Mouse (Mus musculus) MEL (cell line): Measurements from ENCODE around the gene Gm49486. TPM values are rescaled to one million over a fixed set of nuclear protein-coding genes. Genes with fewer than 3 reads are reported as not detected.
A peak's percentile ranks its signal among the peaks of the same experiment; 100 is the strongest.

Experiments
- DNase-seq: peaks from one replicate; pipeline ENCODE4 v3.0.0; 2011; ENCODE audit warnings: low read depth, low spot score
- H3K27ac ChIP-seq: 2 replicates; pipeline ENCODE4 v1.5.1; 2012; ENCODE audit warnings: low read depth, mild to moderate bottlenecking, control low read depth, low read length, moderate library complexity; ENCODE audit not compliant: control insufficient read depth
- H3K27me3 ChIP-seq, 2 experiments: fragments of 150-350 bp in 1 of 2; sonication (generic) in 1 of 2; 2 replicates each; pipeline ENCODE4 v1.6.1; 2012; ENCODE audit warnings: low read length in 2 of 2, mild to moderate bottlenecking in 2 of 2, improper control_type of control experiment in 1 of 2, moderate library complexity in 1 of 2; ENCODE audit not compliant: insufficient read depth in 2 of 2, control insufficient read depth in 1 of 2
- H3K36me3 ChIP-seq, 2 experiments: 2 replicates each; pipeline ENCODE4 v1.6.1; 2012 to 2014; ENCODE audit warnings: low read length in 2 of 2, improper control_type of control experiment in 1 of 2, inconsistent platforms in 1 of 2, mild to moderate bottlenecking in 1 of 2; ENCODE audit not compliant: insufficient read depth in 2 of 2, control insufficient read depth in 1 of 2
- H3K4me1 ChIP-seq, 2 experiments: fragments of 150-350 bp in 1 of 2; sonication (generic) in 1 of 2; 2 replicates each; pipeline ENCODE4 v1.6.1; 2012; ENCODE audit warnings: low read length in 2 of 2, improper control_type of control experiment in 1 of 2, mild to moderate bottlenecking in 1 of 2; ENCODE audit not compliant: insufficient read depth in 2 of 2, control insufficient read depth in 1 of 2
- H3K4me3 ChIP-seq, 2 experiments: fragments of 150-350 bp in 1 of 2; sonication (generic) in 1 of 2; 2 replicates each; pipeline ENCODE4 v1.5.1; 2012; ENCODE audit warnings: low read depth in 2 of 2, low read length in 2 of 2, mild to moderate bottlenecking in 2 of 2, moderate library complexity in 2 of 2, control low read depth in 1 of 2, improper control_type of control experiment in 1 of 2; ENCODE audit not compliant: control insufficient read depth in 1 of 2, insufficient read depth in 1 of 2
- H3K79me2 ChIP-seq: 2 replicates; pipeline ENCODE4 v1.6.1; 2012; ENCODE audit warnings: mild to moderate bottlenecking, low read length, moderate library complexity; ENCODE audit not compliant: control insufficient read depth, poor library complexity, insufficient read depth
- H3K9ac ChIP-seq: 2 replicates; pipeline ENCODE4 v1.6.1; 2012; ENCODE audit warnings: low read depth, mild to moderate bottlenecking, control low read depth, low read length, moderate library complexity; ENCODE audit not compliant: control insufficient read depth, poor library complexity, severe bottlenecking
- H3K9me3 ChIP-seq: fragments of 150-350 bp; sonication (generic); replicated peaks from 2 replicates; pipeline ENCODE4 v1.6.1; 2012; ENCODE audit warnings: mild to moderate bottlenecking, low read length, improper control_type of control experiment, moderate library complexity; ENCODE audit not compliant: insufficient read depth
- CHD1 ChIP-seq: IDR thresholded peaks from 2 replicates; pipeline ENCODE4 v1.6.1; 2012; ENCODE audit warnings: low read depth, mild to moderate bottlenecking, inconsistent platforms, low read length, improper control_type of control experiment
- CTCF ChIP-seq, 3 experiments: IDR thresholded peaks in 2 of 3; conservative IDR thresholded peaks in 1 of 3; 2 replicates each; pipeline ENCODE4 v1.5.1; 2011 to 2012; ENCODE audit warnings: low read length in 3 of 3, low read depth in 2 of 3, mild to moderate bottlenecking in 2 of 3, improper control_type of control experiment in 1 of 3, inconsistent platforms in 1 of 3, mixed read lengths in 1 of 3, moderate library complexity in 1 of 3; ENCODE audit not compliant: control insufficient read depth in 1 of 3, insufficient read depth in 1 of 3, poor library complexity in 1 of 3, severe bottlenecking in 1 of 3
- E2F4 ChIP-seq: IDR thresholded peaks from 2 replicates; pipeline ENCODE4 v1.6.1; 2011; ENCODE audit warnings: low read depth, low read length, improper control_type of control experiment, borderline replicate concordance
- ELF1 ChIP-seq: IDR thresholded peaks from 2 replicates; pipeline ENCODE4 v1.6.1; 2014; ENCODE audit warnings: low read depth, mild to moderate bottlenecking, inconsistent platforms, low read length, improper control_type of control experiment, moderate library complexity
- EP300 ChIP-seq, 2 experiments: IDR thresholded peaks; 2 replicates each; pipeline ENCODE4 v1.6.1; 2011; ENCODE audit warnings: improper control_type of control experiment in 2 of 2, low read length in 2 of 2, low read depth in 1 of 2, mild to moderate bottlenecking in 1 of 2
- ETS1 ChIP-seq: IDR thresholded peaks from 2 replicates; pipeline ENCODE4 v1.6.1; 2012; ENCODE audit warnings: low read depth, mild to moderate bottlenecking, inconsistent platforms, low read length, improper control_type of control experiment, moderate library complexity
- GABPA ChIP-seq: IDR thresholded peaks from 2 replicates; pipeline ENCODE4 v1.6.1; 2012; ENCODE audit warnings: low read depth, mild to moderate bottlenecking, inconsistent platforms, low read length, improper control_type of control experiment, moderate library complexity
- KAT2A ChIP-seq: conservative IDR thresholded peaks from 2 replicates; pipeline ENCODE4 v1.6.1; 2012; ENCODE audit warnings: low read depth, low read length, improper control_type of control experiment, inconsistent platforms
- MAZ ChIP-seq: IDR thresholded peaks from 2 replicates; pipeline ENCODE4 v1.6.1; 2012; ENCODE audit warnings: low read depth, mild to moderate bottlenecking, inconsistent platforms, low read length, improper control_type of control experiment
- MEF2A ChIP-seq: IDR thresholded peaks from 2 replicates; pipeline ENCODE4 v1.6.1; 2014; ENCODE audit warnings: low read depth, mild to moderate bottlenecking, inconsistent platforms, low read length, improper control_type of control experiment; ENCODE audit not compliant: poor library complexity, insufficient replicate concordance, severe bottlenecking; ENCODE audit errors: extremely low read depth
- MYB ChIP-seq: IDR thresholded peaks from 2 replicates; pipeline ENCODE4 v1.6.1; 2011; ENCODE audit warnings: mild to moderate bottlenecking, low read depth, low read length, improper control_type of control experiment
- MYC ChIP-seq: IDR thresholded peaks from 2 replicates; pipeline ENCODE4 v1.6.1; 2011; ENCODE audit warnings: low read depth, mild to moderate bottlenecking, low read length, improper control_type of control experiment, moderate library complexity
- NRF1 ChIP-seq: IDR thresholded peaks from 2 replicates; pipeline ENCODE4 v1.6.1; 2014; ENCODE audit warnings: low read depth, mild to moderate bottlenecking, inconsistent platforms, low read length, improper control_type of control experiment, moderate library complexity; ENCODE audit not compliant: poor library complexity, insufficient read depth, severe bottlenecking
- POLR2A ChIP-seq, 2 experiments: IDR thresholded peaks; 2 replicates each; pipeline ENCODE4 v1.6.1; 2011 to 2012; ENCODE audit warnings: low read length in 2 of 2, mild to moderate bottlenecking in 2 of 2, control low read depth in 1 of 2, improper control_type of control experiment in 1 of 2, low read depth in 1 of 2, moderate library complexity in 1 of 2; ENCODE audit not compliant: control insufficient read depth in 1 of 2, insufficient read depth in 1 of 2, poor library complexity in 1 of 2
- POLR2AphosphoS2 ChIP-seq: IDR thresholded peaks from 2 replicates; pipeline ENCODE4 v1.6.1; 2011; ENCODE audit warnings: low read length, improper control_type of control experiment
- RAD21 ChIP-seq: IDR thresholded peaks from 2 replicates; pipeline ENCODE4 v1.6.1; 2011; ENCODE audit warnings: mild to moderate bottlenecking, low read depth, low read length, improper control_type of control experiment
- SMC3 ChIP-seq: IDR thresholded peaks from 2 replicates; pipeline ENCODE4 v1.6.1; 2011; ENCODE audit warnings: low read depth, low read length, improper control_type of control experiment
- TBP ChIP-seq: IDR thresholded peaks from 2 replicates; pipeline ENCODE4 v1.8.0; 2011; ENCODE audit warnings: low read depth, low read length, improper control_type of control experiment
- USF2 ChIP-seq, 2 experiments: IDR thresholded peaks; 2 replicates each; pipeline ENCODE4 v1.6.1; 2011 to 2012; ENCODE audit warnings: improper control_type of control experiment in 2 of 2, low read length in 2 of 2, borderline replicate concordance in 1 of 2, inconsistent platforms in 1 of 2, low read depth in 1 of 2, mild to moderate bottlenecking in 1 of 2; ENCODE audit not compliant: insufficient read depth in 1 of 2
- ZC3H11A ChIP-seq: IDR thresholded peaks from 2 replicates; pipeline ENCODE4 v1.6.1; 2012; ENCODE audit warnings: low read depth, mild to moderate bottlenecking, inconsistent platforms, low read length, improper control_type of control experiment
- ZKSCAN1 ChIP-seq: IDR thresholded peaks from 2 replicates; pipeline ENCODE4 v1.6.1; 2012; ENCODE audit warnings: low read depth, mild to moderate bottlenecking, inconsistent platforms, low read length, improper control_type of control experiment, moderate library complexity
- ZMIZ1 ChIP-seq: IDR thresholded peaks from 2 replicates; pipeline ENCODE4 v1.6.1; 2012; ENCODE audit warnings: low read depth, mild to moderate bottlenecking, inconsistent platforms, low read length, improper control_type of control experiment, moderate library complexity
- polyA plus RNA-seq, 2 experiments: library from polyadenylated mRNA; stranded (reverse) in 1 of 2; unstranded in 1 of 2; fragments of >175 nt in 1 of 2; fragments of >200 nt in 1 of 2; gene quantifications; 2 replicates each; pipeline versions ENCODE4 v1.2.1 to v1.2.4; 2012; ENCODE audit warnings: low replicate concordance in 2 of 2, low read depth in 1 of 2; ENCODE audit not compliant: insufficient read length in 2 of 2, insufficient read depth in 1 of 2, missing spikeins in 1 of 2
- total RNA-seq: library from RNA; depleted of rRNA; stranded (reverse); fragments of 300-350 nt; gene quantifications from 2 replicates; pipeline ENCODE4 v1.2.3, GENCODE M21; 2012

The Gm49486 gene
- total and polyA plus RNA-seq, 3 experiments = 0.12 to 0.46 TPM; not detected in 1

DNA sequence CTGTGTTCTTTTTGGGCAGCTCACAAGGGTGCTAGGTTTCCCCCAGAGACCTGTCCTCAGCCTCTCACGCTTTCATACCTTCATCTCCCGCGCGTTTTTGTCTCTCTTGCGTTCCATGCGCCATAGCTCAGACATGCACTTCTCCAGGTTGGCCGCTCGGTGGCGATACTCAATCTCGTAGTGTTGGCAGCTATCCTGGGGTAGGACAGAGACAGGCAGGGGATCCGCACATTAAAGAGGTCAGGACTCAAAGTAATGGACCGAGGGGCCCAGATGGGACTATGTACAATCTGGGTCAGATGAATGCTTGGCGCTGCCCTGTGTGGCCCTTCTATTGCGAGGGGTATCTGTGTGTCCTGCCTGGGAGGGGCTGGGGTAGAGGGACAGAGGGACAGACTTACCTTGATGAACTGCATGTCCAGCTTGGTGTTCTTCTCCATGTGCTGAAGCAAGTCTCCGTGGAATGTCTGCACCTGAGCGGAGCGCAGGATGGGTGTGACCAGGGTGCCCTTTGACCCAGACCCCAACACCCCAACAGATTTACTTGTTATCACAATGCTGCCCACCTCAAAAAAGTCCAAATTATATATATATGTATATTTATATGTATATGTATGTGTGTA, 42.0 kb downstream of the Gm49486 start:
- no peaks in the 10 kb centered on the region for H3K4me1 ChIP-seq
- peak; percentile 88 for DNase-seq
- no peaks in the 10 kb centered on the region for H3K36me3 ChIP-seq
- H3K79me2 ChIP-seq = no peaks in the 10 kb centered on the region; the same call in 1 of the 2 replicates
- H3K27ac ChIP-seq = no peak overlapping the region
- TF ChIP-seq RAD21 = peak; percentile 47
- TF ChIP-seq MYC = 0 out of 2 replicates have a peak, but pooled peaks have one; percentile 26
- TF ChIP-seq MEF2A = no peak
- TF ChIP-seq CHD1 = no peak
- TF ChIP-seq KAT2A = no peak
- TF ChIP-seq CTCF (IDR thresholded peaks at IDR 0.05 in 2 of 3, conservative IDR thresholded peaks at IDR 0.05 in 1 of 3; ENCODE audit: control insufficient read depth in 1 of 3, insufficient read depth in 1 of 3, low read depth in 2 of 3, low read length in 3 of 3, poor library complexity in 1 of 3, severe bottlenecking in 1 of 3) = peak; percentile 71 to 85 (median 82)
- peak; percentile 28; the same call in 1 of the 2 replicates for TF ChIP-seq ZC3H11A
- TF ChIP-seq SMC3 = peak; percentile 65
- H3K4me3 ChIP-seq = peak overlapping the region; percentile 57 to 81
- H3K27me3 ChIP-seq = no peaks in the 10 kb centered on the region
- no peaks in the 10 kb centered on the region for H3K9me3 ChIP-seq
- peak overlapping the region; percentile 69 for H3K9ac ChIP-seq

DNA sequence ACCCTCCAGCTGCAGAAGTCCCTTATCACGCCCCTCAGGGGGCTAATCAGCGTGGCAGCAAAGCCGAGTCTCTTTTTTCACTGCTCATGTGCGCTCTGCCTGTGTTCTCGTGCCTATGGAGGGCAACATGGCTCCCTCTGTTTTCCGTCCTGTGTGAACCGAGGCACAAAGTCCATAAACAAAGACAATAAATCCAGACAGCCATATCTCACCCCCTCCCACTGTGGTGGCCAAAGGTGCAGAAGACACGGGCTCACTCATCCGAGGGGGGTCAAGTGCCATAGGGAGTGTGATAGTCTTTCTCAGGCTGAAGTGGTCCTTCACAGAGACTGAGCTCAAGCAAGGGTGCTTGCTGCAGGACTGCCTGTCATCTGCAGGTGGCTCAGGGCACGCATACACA, 43.8 kb downstream of the Gm49486 start:
- Histone ChIP-seq H3K9me3 (no peaks in the 10 kb centered on the region), H3K79me2 (no peaks in the 10 kb centered on the region; the same call in 1 of the 2 replicates), H3K36me3 (no peaks in the 10 kb centered on the region), H3K27me3 (no peaks in the 10 kb centered on the region), H3K9ac (no peak overlapping the region), H3K27ac (no peak overlapping the region), H3K4me1 (no peaks in the 10 kb centered on the region), H3K4me3 (no peak overlapping the region)
- no peak for TF ChIP-seq POLR2A (IDR thresholded peaks at IDR 0.05; ENCODE audit: control insufficient read depth in 1 of 2, insufficient read depth in 1 of 2, low read depth in 1 of 2, low read length in 2 of 2, poor library complexity in 1 of 2)
- TF ChIP-seq MAZ = no peak
- no peak for TF ChIP-seq ZKSCAN1
- TF ChIP-seq EP300 (IDR thresholded peaks at IDR 0.05; ENCODE audit: low read depth in 1 of 2, low read length in 2 of 2) = no peak
- TF ChIP-seq POLR2AphosphoS2 = no peak
- TF ChIP-seq E2F4 = no peak
- no peak for TF ChIP-seq MYC
- TF ChIP-seq ELF1 = no peak
- no peak for TF ChIP-seq CTCF (IDR thresholded peaks at IDR 0.05 in 2 of 3, conservative IDR thresholded peaks at IDR 0.05 in 1 of 3; ENCODE audit: control insufficient read depth in 1 of 3, insufficient read depth in 1 of 3, low read depth in 2 of 3, low read length in 3 of 3, poor library complexity in 1 of 3, severe bottlenecking in 1 of 3)
- no peak for TF ChIP-seq NRF1
- no peak for TF ChIP-seq MEF2A
- no peak for TF ChIP-seq ZMIZ1
- TF ChIP-seq TBP = no peak
- no peak for TF ChIP-seq CHD1
- no peak for TF ChIP-seq ETS1
- no peak for TF ChIP-seq GABPA
- TF ChIP-seq USF2 (IDR thresholded peaks at IDR 0.05; ENCODE audit: borderline replicate concordance in 1 of 2, insufficient read depth in 1 of 2, low read depth in 1 of 2, low read length in 2 of 2) = no peak
- TF ChIP-seq MYB = no peak
- TF ChIP-seq RAD21 = no peak
- DNase-seq = no peak
